Mouse (Mus musculus) limb, embryonic 14.5 days (tissue): ENCODE results near the gene Srp68. TPM values are rescaled to one million over a fixed set of nuclear protein-coding genes. Genes with fewer than 3 reads are reported as not detected.

Experiments used
- ATAC-seq: fragments of 200-750 bp; cut with Nextera tagmentation; 2 replicates; pipeline ENCODE4 v1.8.0; 2017; ENCODE audit warnings: low read depth, moderate number of reproducible peaks, moderate TSS enrichment; ENCODE audit not compliant: low FRiP score
- DNase-seq: peaks from one replicate; pipeline ENCODE4 v3.0.0-alpha.2; 2015; ENCODE audit warnings: low spot score
- H3K27ac ChIP-seq: fragments of 300-500 bp; sonication (generic); replicated peaks from 2 replicates; pipeline ENCODE4 v1.5.1; 2014; ENCODE audit warnings: low read depth, mild to moderate bottlenecking, low read length, moderate library complexity, mixed read lengths
- H3K27me3 ChIP-seq: fragments of 300-500 bp; sonication (generic); 2 replicates; pipeline ENCODE4 v1.6.1; 2014; ENCODE audit warnings: low read length, mixed read lengths; ENCODE audit not compliant: control insufficient read depth, insufficient read depth
- H3K36me3 ChIP-seq: fragments of 300-500 bp; sonication (generic); 2 replicates; pipeline ENCODE4 v1.6.1; 2014; ENCODE audit warnings: mild to moderate bottlenecking, low read length, moderate library complexity, mixed read lengths; ENCODE audit not compliant: control insufficient read depth, insufficient read depth
- H3K4me1 ChIP-seq: fragments of 300-500 bp; sonication (generic); 2 replicates; pipeline ENCODE4 v1.6.1; 2014; ENCODE audit warnings: antibody characterized with exemption, low read length, mixed read lengths; ENCODE audit not compliant: control insufficient read depth, insufficient read depth
- H3K4me2 ChIP-seq: fragments of 300-500 bp; sonication (generic); replicated peaks from 2 replicates; pipeline ENCODE4 v1.6.1; 2014; ENCODE audit warnings: low read depth, mild to moderate bottlenecking, low read length, moderate library complexity; ENCODE audit not compliant: severe bottlenecking
- H3K4me3 ChIP-seq: fragments of 300-500 bp; sonication (generic); replicated peaks from 2 replicates; pipeline ENCODE4 v1.5.1; 2014; ENCODE audit warnings: low read length
- H3K9ac ChIP-seq: fragments of 300-500 bp; sonication (generic); 2 replicates; pipeline ENCODE4 v1.6.1; 2014; ENCODE audit warnings: mild to moderate bottlenecking, low read depth, low read length, moderate library complexity; ENCODE audit not compliant: severe bottlenecking
- H3K9me3 ChIP-seq: fragments of 300-500 bp; sonication (generic); 2 replicates; pipeline ENCODE4 v1.6.1; 2016; ENCODE audit warnings: low read length; ENCODE audit not compliant: control insufficient read depth
- POLR2A ChIP-seq: fragments of 200-500 bp; IDR thresholded peaks from 2 replicates; pipeline ENCODE4 v1.8.0; 2012; ENCODE audit warnings: inconsistent platforms, mild to moderate bottlenecking, moderate library complexity, borderline replicate concordance; ENCODE audit not compliant: insufficient read depth, insufficient read length; ENCODE audit errors: extremely low read depth
- WGBS: fragments of 180-500 bp; shearing (Covaris S2); extraction: QIAGEN DNeasy Blood & Tissue Kit; methylation state at CpG from one replicate; pipeline ENCODE4 v1.1.7; 2014; 5-methylcytosine and 5-hydroxymethylcytosine counted together
- polyA plus RNA-seq, 2 experiments: library from polyadenylated mRNA; depleted of rRNA in 1 of 2; stranded (reverse) in 1 of 2; unstranded in 1 of 2; fragments of >200 nt; fragmentation: Nextera tagmentation in 1 of 2; extraction: Ambion mirVana in 1 of 2; gene quantifications; 2 replicates each; pipeline versions ENCODE4 v1.2.1 to v1.2.3; 2012 to 2014

The Srp68 gene
- polyA plus RNA-seq, 2 experiments, result 94.9 to 111 TPM

DNA sequence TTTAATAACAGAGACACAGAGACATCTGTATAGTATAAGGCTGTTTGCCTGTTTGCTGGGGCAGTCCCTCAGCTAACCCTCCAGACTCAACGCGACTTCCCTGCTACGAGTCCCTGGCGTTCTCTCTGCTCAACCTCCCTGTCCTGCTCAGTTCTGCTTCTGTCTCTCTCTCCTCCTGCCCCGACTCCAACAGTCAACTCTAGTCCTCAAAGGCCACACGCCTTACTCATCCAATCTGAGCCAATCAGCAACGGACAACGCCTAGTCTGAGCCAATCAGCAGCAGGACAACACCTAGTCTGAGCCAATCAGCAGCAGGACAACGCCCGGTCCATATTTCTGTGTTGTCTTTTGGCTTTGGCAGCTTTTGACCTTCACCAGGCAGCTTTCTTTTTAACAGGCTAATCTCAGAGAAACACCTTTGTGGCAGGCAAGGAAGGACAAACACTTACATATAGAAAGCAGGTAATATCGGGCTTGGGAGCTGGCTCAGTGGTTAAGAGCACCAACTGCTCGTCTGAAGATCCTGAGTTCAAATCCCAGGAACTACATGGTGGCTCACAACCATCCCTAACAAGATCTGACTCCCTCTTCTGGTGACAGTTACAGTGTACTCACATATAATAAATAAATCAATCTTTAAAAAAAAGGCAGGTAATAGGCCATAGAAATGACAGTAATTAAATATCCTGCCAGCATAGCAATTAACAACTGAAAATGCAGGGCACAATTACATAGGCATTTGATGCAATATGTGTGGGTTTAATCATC, 33.9 kb upstream of the Srp68 start:
- Histone ChIP-seq H3K9me3 (no peaks in the 10 kb centered on the region), H3K27ac (no peak overlapping the region), H3K4me1 (peaks cover 10% of the 10 kb centered on the region), H3K27me3 (no peaks in the 10 kb centered on the region), H3K36me3 (peaks cover 21% of the 10 kb centered on the region), H3K4me2 (no peak overlapping the region), H3K4me3 (no peak overlapping the region), H3K9ac (no peak overlapping the region)
- DNase-seq, result no peak
- 88% methylated on average over 12 of the region's 12 CpGs for WGBS
- ATAC-seq, result no peak
- no peak for TF ChIP-seq POLR2A

DNA sequence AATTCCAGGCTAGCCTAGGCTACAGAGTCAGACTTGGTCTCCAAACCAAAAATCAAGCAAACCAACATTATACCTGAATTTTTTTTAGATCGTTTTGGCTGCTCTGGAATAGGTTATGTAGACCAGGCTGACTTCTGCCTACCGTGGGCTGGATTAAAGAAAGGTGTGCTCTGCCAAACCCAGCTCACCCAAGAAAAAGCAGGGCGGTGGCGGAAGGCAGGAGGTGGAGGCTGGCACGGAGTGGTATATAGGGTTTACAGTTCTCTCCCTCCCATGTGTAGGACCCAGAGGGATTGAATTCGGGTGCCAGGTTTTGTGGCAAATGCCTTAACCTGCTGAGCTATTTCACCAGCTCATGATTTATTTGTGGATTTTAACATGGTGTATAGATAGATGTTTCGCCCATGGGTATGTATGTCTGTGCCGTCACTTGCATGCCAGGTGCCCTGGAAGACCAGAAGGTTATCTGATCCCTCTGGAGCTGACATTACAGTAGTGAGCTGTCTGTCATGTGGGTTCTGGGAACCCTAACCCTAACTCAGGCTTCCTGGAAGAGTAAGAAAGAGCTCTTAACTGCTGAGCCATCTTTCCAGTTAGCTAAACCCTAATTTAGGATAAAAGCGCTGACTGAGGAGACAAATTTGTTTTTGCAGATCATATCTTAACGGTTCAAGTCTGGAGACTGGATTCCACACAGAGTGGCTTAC, 33.2 kb upstream of the Srp68 start, which contains the start of gene Exoc7:
Gene Exoc7, minus strand, starts transcription at position 215 of the 707 bp plus-strand sequence.
- Histone ChIP-seq H3K27ac (no peak within 1 kb of the TSS), H3K4me1 (peaks cover 10% of the 10 kb centered on the region), H3K36me3 (peaks cover 29% of the 10 kb centered on the region), H3K4me2 (peak within 1 kb of the TSS; percentile 89), H3K27me3 (no peaks in the 10 kb centered on the region), H3K9me3 (no peaks in the 10 kb centered on the region), H3K9ac (peak within 1 kb of the TSS; percentile 70), H3K4me3 (peak within 1 kb of the TSS; percentile 77)
- ATAC-seq (no peak), DNase-seq (no peak)
- no peak for TF ChIP-seq POLR2A
- 85% methylated on average over 10 of the region's 10 CpGs for WGBS

GRCm38 (mm10) chr11:116306126-116306982, 32.3 kb upstream of the Srp68 start:
- H3K27ac ChIP-seq, result no peak overlapping the region
- H3K9me3 ChIP-seq, result no peaks in the 10 kb centered on the region
- peaks cover 35% of the 10 kb centered on the region for H3K36me3 ChIP-seq
- TF ChIP-seq POLR2A, result peak; percentile 70; the same call in 1 of the 2 replicates
- H3K9ac ChIP-seq, result peak overlapping the region; percentile 70
- H3K4me2 ChIP-seq, result peak overlapping the region; percentile 89
- DNase-seq (peak; percentile 91), ATAC-seq (peak; percentile 92)
- peak overlapping the region; percentile 77 for H3K4me3 ChIP-seq
- WGBS, result 1% methylated on average over 51 of the region's 53 CpGs
- no peaks in the 10 kb centered on the region for H3K27me3 ChIP-seq
- H3K4me1 ChIP-seq, result peaks cover 10% of the 10 kb centered on the region

GRCm38 (mm10) chr11:116305423-116305822, 31.4 kb upstream of the Srp68 start:
- no peaks in the 10 kb centered on the region for H3K9me3 ChIP-seq
- TF ChIP-seq POLR2A, result no peak
- peak overlapping the region; percentile 89 for H3K4me2 ChIP-seq
- peaks cover 44% of the 10 kb centered on the region for H3K36me3 ChIP-seq
- H3K4me1 ChIP-seq, result peaks cover 10% of the 10 kb centered on the region
- no peak for ATAC-seq
- peak overlapping the region; percentile 77 for H3K4me3 ChIP-seq
- no peak for DNase-seq
- H3K27ac ChIP-seq, result no peak overlapping the region
- 95% methylated on average over 2 of the region's 2 CpGs for WGBS
- H3K9ac ChIP-seq, result no peak overlapping the region
- no peaks in the 10 kb centered on the region for H3K27me3 ChIP-seq

GRCm38 (mm10) chr11:116298621-116299020, 24.6 kb upstream of the Srp68 start:
- TF ChIP-seq POLR2A, result no peak
- peaks cover 93% of the 10 kb centered on the region for H3K36me3 ChIP-seq
- ATAC-seq, result no peak

More at GRCm38 (mm10) chr11:116298621-116299020, 24.6 kb upstream of the Srp68 start:
- Histone ChIP-seq H3K27me3 (no peaks in the 10 kb centered on the region), H3K9me3 (no peaks in the 10 kb centered on the region), H3K9ac (no peak overlapping the region), H3K27ac (no peak overlapping the region), H3K4me1 (no peaks in the 10 kb centered on the region), H3K4me2 (no peak overlapping the region), H3K4me3 (no peak overlapping the region)
- DNase-seq, result no peak
- WGBS, result 92% methylated on average over 6 of the region's 6 CpGs
